8 mouse cellular contexts compared by ENCODE assay signal in the genomic region with DNA sequence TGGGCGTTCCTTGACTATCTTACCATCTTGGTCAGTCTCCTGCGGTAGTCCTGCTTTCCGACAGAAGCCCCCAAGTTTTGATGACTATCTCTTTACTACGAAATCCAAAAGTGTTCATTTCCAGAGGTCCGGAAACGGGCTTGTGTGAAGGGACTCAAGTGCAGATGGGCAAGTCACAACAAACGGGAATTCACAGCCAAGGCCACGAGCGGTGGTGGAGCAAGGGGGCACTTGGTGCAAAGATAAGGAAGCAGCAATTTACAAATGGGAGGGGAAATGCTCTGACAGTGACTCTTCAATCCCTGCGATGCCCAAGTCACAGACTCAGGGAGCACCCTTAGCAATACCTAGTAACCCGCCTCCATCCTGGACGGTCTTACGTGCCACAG. TPM values are rescaled to one million over a fixed set of nuclear protein-coding genes. Genes with fewer than 3 reads are reported as not detected.
DNase-seq lines count a peak whose midpoint lies in the region; ATAC-seq and TF ChIP-seq lines count a peak whose summit lies in the region.

No protein-coding gene starts in this region.

- peak overlapping the region; percentile 75 for H3K27ac ChIP-seq in kidney, postnatal 0 days
- peak overlapping the region; percentile 92 for H3K27ac ChIP-seq in embryonic facial prominence, embryonic 10.5 days (replicated peaks)
- H3K27ac ChIP-seq in hindbrain, postnatal 0 days: peak overlapping the region; percentile 82
- peak overlapping the region; percentile 75 for H3K27ac ChIP-seq in midbrain, embryonic 15.5 days

- H3K4me2 ChIP-seq in kidney, postnatal 0 days (ENCODE audit: low read length): peak overlapping the region; percentile 55
- H3K4me2 ChIP-seq in hindbrain, postnatal 0 days (ENCODE audit: low read depth, low read length): peak overlapping the region; percentile 89
- peak overlapping the region; percentile 75 for H3K4me2 ChIP-seq in midbrain, embryonic 15.5 days

- no peaks in the 10 kb centered on the region for H3K9me3 ChIP-seq in kidney, postnatal 0 days (replicated peaks; ENCODE audit: low read length)
- no peaks in the 10 kb centered on the region for H3K9me3 ChIP-seq in embryonic facial prominence, embryonic 10.5 days
- no peaks in the 10 kb centered on the region for H3K9me3 ChIP-seq in hindbrain, postnatal 0 days (ENCODE audit: low read length)
- no peaks in the 10 kb centered on the region for H3K9me3 ChIP-seq in midbrain, embryonic 15.5 days

- H3K4me3 ChIP-seq in kidney, postnatal 0 days (replicated peaks; ENCODE audit: low read depth, low read length): peak overlapping the region; percentile 87
- H3K4me3 ChIP-seq in embryonic facial prominence, embryonic 10.5 days: peak overlapping the region; percentile 84
- H3K4me3 ChIP-seq in hindbrain, postnatal 0 days (ENCODE audit: low read length): peak overlapping the region; percentile 81
- H3K4me3 ChIP-seq in midbrain, embryonic 15.5 days: peak overlapping the region; percentile 66

- TF ChIP-seq CTCF in kidney, postnatal 0 days (IDR thresholded peaks at IDR 0.05; ENCODE audit: low read depth): no peak
- TF ChIP-seq CTCF in hindbrain, postnatal 0 days (IDR thresholded peaks at IDR 0.05; ENCODE audit: low read depth): no peak

- no peak for DNase-seq in kidney, postnatal 0 days (ENCODE audit: low spot score)
- DNase-seq in kidney, adult 11 months: no peak
- no peak for DNase-seq in embryonic facial prominence, embryonic 10.5 days (ENCODE audit: low spot score)
- no peak for DNase-seq in hindbrain, postnatal 0 days (ENCODE audit: low spot score)
- no peak for DNase-seq in right cerebral cortex, adult 18-20 months
- no peak for DNase-seq in ovary, postnatal 10 days (ENCODE audit: low spot score)
- no peak for DNase-seq in adrenal gland, postnatal 4 days (ENCODE audit: low spot score in 2 of 2)

- H3K36me3 ChIP-seq in kidney, postnatal 0 days (ENCODE audit: insufficient read depth, low read length): peaks cover 13% of the 10 kb centered on the region; the same call in 1 of the 2 replicates
- peaks cover 31% of the 10 kb centered on the region for H3K36me3 ChIP-seq in embryonic facial prominence, embryonic 10.5 days (replicated peaks)
- H3K36me3 ChIP-seq in hindbrain, postnatal 0 days (ENCODE audit: insufficient read depth, low read length): peaks cover 3% of the 10 kb centered on the region; the same call in 1 of the 2 replicates
- H3K36me3 ChIP-seq in midbrain, embryonic 15.5 days (replicated peaks): peaks cover 3% of the 10 kb centered on the region; the same call in 1 of the 2 replicates

- peak overlapping the region; percentile 6; the same call in 1 of the 2 replicates for H3K9ac ChIP-seq in kidney, postnatal 0 days (ENCODE audit: low read depth, low read length)
- H3K9ac ChIP-seq in hindbrain, postnatal 0 days (replicated peaks; ENCODE audit: low read length): peak overlapping the region; percentile 84; the same call in 1 of the 2 replicates
- peak overlapping the region; percentile 26; the same call in 1 of the 2 replicates for H3K9ac ChIP-seq in midbrain, embryonic 15.5 days

- no peak for ATAC-seq in kidney, postnatal 0 days (replicated peaks; ENCODE audit: low FRiP score, low read depth)
- no peak for ATAC-seq in hindbrain, postnatal 0 days
- ATAC-seq in midbrain, embryonic 15.5 days (replicated peaks): peak; percentile 9

- WGBS in kidney, postnatal 0 days: 8% methylated on average over 13 of the region's 13 CpGs
- 12% methylated on average over 13 of the region's 13 CpGs for WGBS in embryonic facial prominence, embryonic 10.5 days
- 12% methylated on average over 13 of the region's 13 CpGs for WGBS in hindbrain, postnatal 0 days
- 15% methylated on average over 13 of the region's 13 CpGs for WGBS in midbrain, embryonic 15.5 days

- H3K4me1 ChIP-seq in kidney, postnatal 0 days (replicated peaks; ENCODE audit: insufficient read depth, low read length): peaks cover 34% of the 10 kb centered on the region
- peaks cover 64% of the 10 kb centered on the region for H3K4me1 ChIP-seq in embryonic facial prominence, embryonic 10.5 days
- H3K4me1 ChIP-seq in hindbrain, postnatal 0 days (ENCODE audit: insufficient read depth, low read length): peaks cover 26% of the 10 kb centered on the region
- peaks cover 49% of the 10 kb centered on the region for H3K4me1 ChIP-seq in midbrain, embryonic 15.5 days

- H3K27me3 ChIP-seq in kidney, postnatal 0 days (ENCODE audit: insufficient read depth, low read length): no peaks in the 10 kb centered on the region
- H3K27me3 ChIP-seq in embryonic facial prominence, embryonic 10.5 days (replicated peaks; ENCODE audit: low read depth, poor library complexity, severe bottlenecking): no peaks in the 10 kb centered on the region
- no peaks in the 10 kb centered on the region for H3K27me3 ChIP-seq in hindbrain, postnatal 0 days (ENCODE audit: insufficient read depth, low read length)
- no peaks in the 10 kb centered on the region for H3K27me3 ChIP-seq in midbrain, embryonic 15.5 days (replicated peaks)

RNA-seq across cellular contexts. Expression of a gene that starts 2.8 kb away (rescaled TPM):
- polyA plus RNA-seq in kidney, postnatal 0 days (2015; fragmentation: Nextera tagmentation; extraction: Ambion mirVana): 5.2 and 7.0 TPM in 2 replicates
- polyA plus RNA-seq in embryonic facial prominence, embryonic 10.5 days (2016; fragmentation: Nextera tagmentation; extraction: Ambion mirVana): 11.8 and 12.7 TPM in 2 replicates
- 7.4 and 8.9 TPM in 2 replicates for total RNA-seq in hindbrain, postnatal 0 days (2014; rRNA removed)
- 4.4 and 5.1 TPM in 2 replicates for polyA plus RNA-seq in hindbrain, postnatal 0 days (2015; fragmentation: Nextera tagmentation; extraction: Ambion mirVana)
- 7.0 and 7.1 TPM in 2 replicates for polyA plus RNA-seq in midbrain, embryonic 15.5 days (2015; fragmentation: Nextera tagmentation; extraction: Ambion mirVana)
- 1 to 10 TPM; 4.3 to 4.5 TPM for total RNA-seq in adrenal gland, postnatal 4 days (2021)

RNA-seq across cellular contexts. Expression of a gene that starts 3.7 kb away (rescaled TPM):
- 375 and 405 TPM in 2 replicates for polyA plus RNA-seq in kidney, postnatal 0 days (2015; fragmentation: Nextera tagmentation; extraction: Ambion mirVana)
- 269 and 279 TPM in 2 replicates for polyA plus RNA-seq in embryonic facial prominence, embryonic 10.5 days (2016; fragmentation: Nextera tagmentation; extraction: Ambion mirVana)
- total RNA-seq in hindbrain, postnatal 0 days (2014; rRNA removed): 234 and 269 TPM in 2 replicates
- polyA plus RNA-seq in hindbrain, postnatal 0 days (2015; fragmentation: Nextera tagmentation; extraction: Ambion mirVana): 279 and 286 TPM in 2 replicates
- 229 and 238 TPM in 2 replicates for polyA plus RNA-seq in midbrain, embryonic 15.5 days (2015; fragmentation: Nextera tagmentation; extraction: Ambion mirVana)
- 100 to 1,000 TPM; 446 to 477 TPM for total RNA-seq in adrenal gland, postnatal 4 days (2021)

RNA-seq across cellular contexts. Expression of a gene that starts 13.3 kb away (rescaled TPM):
- 38.8 and 50.1 TPM in 2 replicates for polyA plus RNA-seq in kidney, postnatal 0 days (2015; fragmentation: Nextera tagmentation; extraction: Ambion mirVana)
- polyA plus RNA-seq in embryonic facial prominence, embryonic 10.5 days (2016; fragmentation: Nextera tagmentation; extraction: Ambion mirVana): 12.4 and 16.5 TPM in 2 replicates
- total RNA-seq in hindbrain, postnatal 0 days (2014; rRNA removed): 24.2 and 30.6 TPM in 2 replicates
- polyA plus RNA-seq in hindbrain, postnatal 0 days (2015; fragmentation: Nextera tagmentation; extraction: Ambion mirVana): 31.4 and 34.6 TPM in 2 replicates
- 27.3 and 33.2 TPM in 2 replicates for polyA plus RNA-seq in midbrain, embryonic 15.5 days (2015; fragmentation: Nextera tagmentation; extraction: Ambion mirVana)
- 10 to 100 TPM; 22.4 to 23.2 TPM for total RNA-seq in adrenal gland, postnatal 4 days (2021)

RNA-seq across cellular contexts. Expression of a gene that starts 22.6 kb away (rescaled TPM):
- polyA plus RNA-seq in kidney, postnatal 0 days (2015; fragmentation: Nextera tagmentation; extraction: Ambion mirVana): 20.2 and 21.1 TPM in 2 replicates
- 2.7 and 3.1 TPM in 2 replicates for polyA plus RNA-seq in embryonic facial prominence, embryonic 10.5 days (2016; fragmentation: Nextera tagmentation; extraction: Ambion mirVana)
- not detected in 2 replicates for total RNA-seq in hindbrain, postnatal 0 days (2014; rRNA removed)
- 8.1 and 8.8 TPM in 2 replicates for polyA plus RNA-seq in hindbrain, postnatal 0 days (2015; fragmentation: Nextera tagmentation; extraction: Ambion mirVana)
- polyA plus RNA-seq in midbrain, embryonic 15.5 days (2015; fragmentation: Nextera tagmentation; extraction: Ambion mirVana): 3.4 and 11.6 TPM in 2 replicates
- 100 to 1,000 TPM in 1 of 2 experiments, 10 to 100 TPM in 1; 18.3 to 847 TPM for total RNA-seq in adrenal gland, postnatal 4 days (2021)

RNA-seq across cellular contexts. Expression of a gene that starts 22.7 kb away (rescaled TPM):
- 63.9 and 72.0 TPM in 2 replicates for polyA plus RNA-seq in kidney, postnatal 0 days (2015; fragmentation: Nextera tagmentation; extraction: Ambion mirVana)
- 68.7 and 70.8 TPM in 2 replicates for polyA plus RNA-seq in embryonic facial prominence, embryonic 10.5 days (2016; fragmentation: Nextera tagmentation; extraction: Ambion mirVana)
- total RNA-seq in hindbrain, postnatal 0 days (2014; rRNA removed): 80.5 and 101 TPM in 2 replicates
- 88.8 and 91.9 TPM in 2 replicates for polyA plus RNA-seq in hindbrain, postnatal 0 days (2015; fragmentation: Nextera tagmentation; extraction: Ambion mirVana)
- polyA plus RNA-seq in midbrain, embryonic 15.5 days (2015; fragmentation: Nextera tagmentation; extraction: Ambion mirVana): 112 and 116 TPM in 2 replicates
- total RNA-seq in adrenal gland, postnatal 4 days (2021): 10 to 100 TPM; 48.4 to 56.3 TPM

Comparison
In these comparisons a context has a peak if more than half of its experiments do, and no peak if none do; other contexts are left out.
1. H3K9ac ChIP-seq: peak in every context shown above with its lines; median percentile 84 in hindbrain, postnatal 0 days; 26 in midbrain, embryonic 15.5 days; 6 in kidney, postnatal 0 days.